Mouse (Mus musculus) CH12.LX (cell line): ENCODE results near the gene Anp32e.

Experiments
- E2F4 ChIP-seq: IDR thresholded peaks from 2 replicates; pipeline ENCODE4 v1.6.1; 2011; ENCODE audit warnings: low read depth, low read length, improper control_type of control experiment; ENCODE audit not compliant: insufficient replicate concordance
- KAT2A ChIP-seq: IDR thresholded peaks from 2 replicates; pipeline ENCODE4 v1.6.1; 2012; ENCODE audit warnings: low read length, improper control_type of control experiment, inconsistent platforms; ENCODE audit not compliant: insufficient replicate concordance
- POLR2A ChIP-seq: IDR thresholded peaks from 2 replicates; pipeline ENCODE4 v1.6.1; 2011; ENCODE audit warnings: low read depth, mild to moderate bottlenecking, improper control_type of control experiment, low read length
- ZMIZ1 ChIP-seq: IDR thresholded peaks from 2 replicates; pipeline ENCODE4 v1.6.1; 2012; ENCODE audit warnings: low read depth, mild to moderate bottlenecking, inconsistent platforms, low read length, improper control_type of control experiment

GRCm38 (mm10) chr3:95907613-95908012 lies 21.4 kb upstream of the Anp32e start:
- TF ChIP-seq E2F4 (no peak), KAT2A (no peak), POLR2A (no peak), ZMIZ1 (no peak)
